Mouse (Mus musculus): ENCODE measurements around the gene Rpl32. TPM values are rescaled to one million over a fixed set of nuclear protein-coding genes. Genes with fewer than 3 reads are reported as not detected.
A peak's percentile ranks its signal among the peaks of the same experiment; 100 is the strongest.

Rpl32 gene
- polyA plus RNA-seq, 1 experiment, result 5,589 TPM

DNA sequence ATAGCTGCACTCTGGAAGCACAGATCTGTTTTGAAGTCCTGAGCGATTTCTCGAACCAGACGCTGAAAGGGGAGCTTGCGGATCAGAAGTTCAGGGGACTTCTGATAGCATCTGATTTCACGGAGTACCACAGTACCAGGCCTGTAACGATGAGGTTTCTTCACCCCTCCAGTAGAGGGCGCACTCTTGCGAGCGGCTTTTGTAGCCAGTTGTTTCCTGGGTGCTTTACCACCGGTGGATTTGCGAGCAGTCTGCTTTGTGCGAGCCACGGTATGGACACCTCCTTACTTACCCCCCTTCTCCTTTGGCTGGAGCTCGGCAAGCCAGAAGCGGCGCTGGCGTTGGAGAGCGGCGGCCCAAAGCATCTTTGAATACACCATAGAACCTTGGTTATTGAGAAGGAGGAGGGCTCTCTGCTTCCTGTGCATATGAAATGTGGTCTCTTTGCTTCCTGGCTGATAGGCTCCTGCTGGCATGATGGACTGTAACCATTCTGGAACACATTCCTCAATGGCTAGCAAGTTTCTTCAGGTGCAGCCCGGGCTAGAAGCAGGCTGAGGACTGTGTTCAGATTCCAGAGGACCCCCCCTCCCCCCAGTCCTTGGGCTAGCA lies 38.4 kb downstream of the Rpl32 start:
- no peak for TF ChIP-seq MYOD1 (IDR thresholded peaks at IDR 0.05; ENCODE audit: control insufficient read depth, insufficient read length, low read depth)
- TF ChIP-seq MYOG (IDR thresholded peaks at IDR 0.05; ENCODE audit: control insufficient read depth, extremely low read depth, insufficient read length), result no peak
- TF ChIP-seq USF1 (IDR thresholded peaks at IDR 0.05; ENCODE audit: low read depth), result no peak
- no peak for TF ChIP-seq MAX (IDR thresholded peaks at IDR 0.05)
- TF ChIP-seq CTCF (IDR thresholded peaks at IDR 0.05; ENCODE audit: control insufficient read depth, insufficient read depth, insufficient read length), result no peak
- no peak for TF ChIP-seq FOSL1 (IDR thresholded peaks at IDR 0.05; ENCODE audit: insufficient read depth, low read length, poor library complexity, severe bottlenecking)
- no peak for TF ChIP-seq CEBPB (IDR thresholded peaks at IDR 0.05; ENCODE audit: low read depth)
- no peaks in the 10 kb centered on the region for H3K79me3 ChIP-seq (ENCODE audit: low read depth)
- no peak overlapping the region for H3ac ChIP-seq (ENCODE audit: control insufficient read depth, insufficient read length, low read depth)
- no peaks in the 10 kb centered on the region for H3K79me2 ChIP-seq (ENCODE audit: control insufficient read depth, insufficient read depth)
- no peak overlapping the region for H3K4me3 ChIP-seq (ENCODE audit: insufficient read depth, poor library complexity, severe bottlenecking)
- no peaks in the 10 kb centered on the region for H3K27me3 ChIP-seq (ENCODE audit: control insufficient read depth, insufficient read depth, insufficient read length)
- H3K36me3 ChIP-seq (ENCODE audit: control insufficient read depth, insufficient read depth), result no peaks in the 10 kb centered on the region

DNA sequence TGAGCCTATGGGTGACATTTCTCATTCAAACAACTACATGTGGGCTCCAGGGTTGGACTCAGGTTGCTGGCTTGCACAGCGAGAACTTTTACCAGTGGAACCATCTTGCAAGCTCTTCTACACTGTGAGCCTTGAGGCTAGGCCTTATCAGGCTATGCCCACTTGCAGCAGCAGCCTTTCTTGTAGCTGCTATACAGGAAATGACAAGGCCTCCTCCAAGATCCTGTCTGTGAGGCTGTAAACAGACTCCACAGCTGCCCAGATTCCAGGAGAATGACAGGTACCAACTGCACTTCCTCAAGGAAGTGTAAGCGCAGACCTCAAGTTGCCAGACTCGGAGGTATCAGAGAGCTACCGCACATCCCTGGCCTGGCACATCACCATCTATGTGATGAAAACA lies 40.3 kb downstream of the Rpl32 start:
- Histone ChIP-seq H3K36me3 (ENCODE audit: control insufficient read depth, insufficient read depth) (no peaks in the 10 kb centered on the region), H3K4me3 (ENCODE audit: insufficient read depth, poor library complexity, severe bottlenecking) (no peak overlapping the region), H3ac (ENCODE audit: control insufficient read depth, insufficient read length, low read depth) (no peak overlapping the region), H3K79me2 (ENCODE audit: control insufficient read depth, insufficient read depth) (no peaks in the 10 kb centered on the region), H3K79me3 (ENCODE audit: low read depth) (no peaks in the 10 kb centered on the region), H3K27me3 (ENCODE audit: control insufficient read depth, insufficient read depth, insufficient read length) (no peaks in the 10 kb centered on the region)
- no peak for TF ChIP-seq MYOG (IDR thresholded peaks at IDR 0.05; ENCODE audit: control insufficient read depth, extremely low read depth, insufficient read length)
- TF ChIP-seq FOSL1 (IDR thresholded peaks at IDR 0.05; ENCODE audit: insufficient read depth, low read length, poor library complexity, severe bottlenecking), result no peak

DNA sequence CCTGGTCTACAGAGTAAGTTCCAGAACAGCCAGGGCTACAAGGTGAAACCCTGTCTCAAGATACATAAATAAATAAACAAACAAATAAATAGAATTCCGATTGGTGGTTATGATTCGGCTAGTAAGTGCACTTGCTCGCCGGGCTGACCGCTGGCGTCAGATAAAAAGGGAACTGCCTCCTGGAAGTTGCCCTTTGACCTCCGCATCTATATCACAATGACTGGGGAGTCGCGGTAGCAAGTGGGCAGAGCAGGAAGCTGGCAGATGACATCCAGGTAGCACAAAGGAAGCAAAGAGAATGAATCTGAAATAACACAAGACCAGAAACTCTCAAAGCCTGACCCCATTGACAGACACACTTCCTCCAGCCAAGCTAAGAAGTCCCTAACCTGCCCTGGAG lies 41.2 kb downstream of the Rpl32 start:
- TF ChIP-seq FOSL1 (IDR thresholded peaks at IDR 0.05; ENCODE audit: insufficient read depth, low read length, poor library complexity, severe bottlenecking) (no peak), CTCF (IDR thresholded peaks at IDR 0.05; ENCODE audit: control insufficient read depth, insufficient read depth, insufficient read length) (no peak), MAX (IDR thresholded peaks at IDR 0.05) (no peak), MYOD1 (IDR thresholded peaks at IDR 0.05; ENCODE audit: control insufficient read depth, insufficient read length, low read depth) (no peak), CEBPB (IDR thresholded peaks at IDR 0.05; ENCODE audit: low read depth) (no peak), USF1 (IDR thresholded peaks at IDR 0.05; ENCODE audit: low read depth) (no peak), MYOG (IDR thresholded peaks at IDR 0.05; ENCODE audit: control insufficient read depth, extremely low read depth, insufficient read length) (no peak)
- Histone ChIP-seq H3K79me3 (ENCODE audit: low read depth) (no peaks in the 10 kb centered on the region), H3K79me2 (ENCODE audit: control insufficient read depth, insufficient read depth) (no peaks in the 10 kb centered on the region), H3K4me3 (ENCODE audit: insufficient read depth, poor library complexity, severe bottlenecking) (no peak overlapping the region), H3ac (ENCODE audit: control insufficient read depth, insufficient read length, low read depth) (no peak overlapping the region), H3K27me3 (ENCODE audit: control insufficient read depth, insufficient read depth, insufficient read length) (no peaks in the 10 kb centered on the region), H3K36me3 (ENCODE audit: control insufficient read depth, insufficient read depth) (no peaks in the 10 kb centered on the region)

DNA sequence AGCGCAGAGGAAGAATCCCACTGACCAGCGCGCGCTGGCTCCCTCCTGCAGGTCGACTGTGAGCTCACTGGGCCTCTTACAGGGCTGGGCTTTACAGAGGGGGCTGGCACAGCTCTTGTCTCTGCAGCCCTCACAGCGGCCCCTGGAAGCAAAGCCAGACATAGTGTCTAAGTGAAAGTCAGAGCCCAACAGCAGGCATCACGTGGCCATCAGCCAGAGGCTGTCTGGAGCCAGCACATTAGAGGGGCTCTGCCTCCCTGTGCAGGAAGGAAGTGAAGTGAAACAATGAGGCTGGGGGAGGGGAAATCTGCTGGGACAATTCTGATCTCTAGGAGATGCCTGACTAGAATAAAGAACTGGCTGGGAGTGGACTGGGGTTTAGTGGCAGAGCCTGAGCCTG lies 44.4 kb downstream of the Rpl32 start:
- no peaks in the 10 kb centered on the region for H3K36me3 ChIP-seq (ENCODE audit: control insufficient read depth, insufficient read depth)
- H3K27me3 ChIP-seq (ENCODE audit: control insufficient read depth, insufficient read depth, insufficient read length), result no peaks in the 10 kb centered on the region
- H3K79me2 ChIP-seq (ENCODE audit: control insufficient read depth, insufficient read depth), result no peaks in the 10 kb centered on the region
- H3ac ChIP-seq (ENCODE audit: control insufficient read depth, insufficient read length, low read depth), result no peak overlapping the region
- H3K79me3 ChIP-seq (ENCODE audit: low read depth), result no peaks in the 10 kb centered on the region
- no peak overlapping the region for H3K4me3 ChIP-seq (ENCODE audit: insufficient read depth, poor library complexity, severe bottlenecking)
- TF ChIP-seq CEBPB (IDR thresholded peaks at IDR 0.05; ENCODE audit: low read depth), result no peak
- TF ChIP-seq USF1 (IDR thresholded peaks at IDR 0.05; ENCODE audit: low read depth), result peak; percentile 60

- Histone ChIP-seq H3K79me3 (ENCODE audit: low read depth) (no peaks in the 10 kb centered on the region), H3K36me3 (ENCODE audit: control insufficient read depth, insufficient read depth) (no peaks in the 10 kb centered on the region), H3K79me2 (ENCODE audit: control insufficient read depth, insufficient read depth) (no peaks in the 10 kb centered on the region), H3ac (ENCODE audit: control insufficient read depth, insufficient read length, low read depth) (no peak within 1 kb of the TSS), H3K4me3 (ENCODE audit: insufficient read depth, poor library complexity, severe bottlenecking) (no peak within 1 kb of the TSS), H3K27me3 (ENCODE audit: control insufficient read depth, insufficient read depth, insufficient read length) (no peaks in the 10 kb centered on the region)
- TF ChIP-seq CEBPB (IDR thresholded peaks at IDR 0.05; ENCODE audit: low read depth), result no peak
- no peak for TF ChIP-seq CTCF (IDR thresholded peaks at IDR 0.05; ENCODE audit: control insufficient read depth, insufficient read depth, insufficient read length)
- TF ChIP-seq USF1 (IDR thresholded peaks at IDR 0.05; ENCODE audit: low read depth), result no peak
- TF ChIP-seq MYOG (IDR thresholded peaks at IDR 0.05; ENCODE audit: control insufficient read depth, extremely low read depth, insufficient read length), result no peak
- TF ChIP-seq FOSL1 (IDR thresholded peaks at IDR 0.05; ENCODE audit: insufficient read depth, low read length, poor library complexity, severe bottlenecking), result no peak
- TF ChIP-seq MAX (IDR thresholded peaks at IDR 0.05), result no peak
- no peak for TF ChIP-seq MYOD1 (IDR thresholded peaks at IDR 0.05; ENCODE audit: control insufficient read depth, insufficient read length, low read depth)
These were observed 46.4 kb downstream of the Rpl32 start, which contains the start of gene Tmem40 for GRCm38 (mm10) chr6:115761995-115762756. Tmem40 (minus strand) TSS chr6:115762410.

- H3K27me3 ChIP-seq (ENCODE audit: control insufficient read depth, insufficient read depth, insufficient read length), result no peaks in the 10 kb centered on the region
- H3K36me3 ChIP-seq (ENCODE audit: control insufficient read depth, insufficient read depth), result no peaks in the 10 kb centered on the region
- no peaks in the 10 kb centered on the region for H3K79me3 ChIP-seq (ENCODE audit: low read depth)
- no peak overlapping the region for H3ac ChIP-seq (ENCODE audit: control insufficient read depth, insufficient read length, low read depth)
- TF ChIP-seq MYOG (IDR thresholded peaks at IDR 0.05; ENCODE audit: control insufficient read depth, extremely low read depth, insufficient read length), result no peak
- peak; percentile 86 for TF ChIP-seq MYOD1 (IDR thresholded peaks at IDR 0.05; ENCODE audit: control insufficient read depth, insufficient read length, low read depth)
- H3K79me2 ChIP-seq (ENCODE audit: control insufficient read depth, insufficient read depth), result no peaks in the 10 kb centered on the region
- no peak overlapping the region for H3K4me3 ChIP-seq (ENCODE audit: insufficient read depth, poor library complexity, severe bottlenecking)
These were observed 47.6 kb downstream of the Rpl32 start for GRCm38 (mm10) chr6:115760982-115761381.
